Mouse (Mus musculus) urinary bladder, postnatal 4 days (tissue): Measurements from ENCODE around the gene Ccin.

Experiments used
- DNase-seq, 2 experiments: peaks; one replicate each; pipeline ENCODE4 v3.0.0; 2021 to 2022; ENCODE audit warnings: low spot score in 2 of 2

Gene Ccin

DNA sequence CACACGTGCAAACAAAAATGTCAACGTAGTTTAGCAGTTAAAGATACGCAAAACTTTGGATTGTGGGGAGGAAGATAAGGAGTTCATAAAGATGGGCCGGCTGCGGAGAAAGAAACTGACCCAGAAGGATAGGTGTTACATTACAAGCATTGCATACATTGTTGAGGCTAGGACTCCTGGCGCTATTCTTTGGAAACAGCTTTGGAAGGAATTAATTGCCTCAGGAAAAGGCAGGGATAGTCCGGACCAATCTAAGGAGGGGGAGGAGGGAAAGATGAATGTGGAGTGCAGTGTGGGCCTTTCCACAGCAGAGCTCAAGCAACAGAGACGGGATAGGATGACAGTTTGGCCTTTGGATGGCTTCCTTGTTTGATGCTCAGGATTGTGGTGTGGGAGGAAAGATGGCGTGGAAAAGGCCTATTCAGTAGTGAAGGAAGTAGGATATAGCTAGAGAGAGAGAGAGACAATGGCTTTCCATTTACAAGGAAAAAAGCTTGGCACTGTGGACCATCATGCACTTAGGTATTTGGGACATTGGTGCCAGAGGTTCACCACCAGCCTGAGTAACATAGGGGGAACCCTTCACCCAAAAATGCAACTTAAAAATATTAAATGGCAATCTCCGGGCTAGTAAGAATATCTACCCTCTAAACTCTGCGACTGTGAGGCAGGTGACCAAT, 30.2 kb downstream of the Ccin start:
- no peak for DNase-seq

DNA sequence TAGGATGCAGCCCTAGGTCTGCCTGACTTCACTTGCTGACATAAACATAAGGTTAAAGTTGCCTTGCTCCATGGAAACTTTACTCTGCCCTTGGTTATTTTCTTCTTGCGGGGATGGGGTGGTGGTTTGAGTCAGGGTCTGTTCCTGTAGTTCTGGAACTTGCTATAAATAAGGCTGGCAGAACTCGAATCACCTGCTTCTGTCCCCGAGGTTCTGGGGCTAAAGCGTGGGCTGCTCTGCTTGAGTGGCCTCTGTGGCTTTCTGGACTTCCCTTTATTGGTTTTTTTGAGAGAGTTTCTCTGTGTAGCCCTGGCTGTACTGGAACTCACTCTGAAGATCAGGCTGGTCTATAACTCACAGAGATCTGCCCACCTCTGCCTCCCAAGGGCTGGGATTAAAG, 32.8 kb downstream of the Ccin start:
- DNase-seq: no peak

DNA sequence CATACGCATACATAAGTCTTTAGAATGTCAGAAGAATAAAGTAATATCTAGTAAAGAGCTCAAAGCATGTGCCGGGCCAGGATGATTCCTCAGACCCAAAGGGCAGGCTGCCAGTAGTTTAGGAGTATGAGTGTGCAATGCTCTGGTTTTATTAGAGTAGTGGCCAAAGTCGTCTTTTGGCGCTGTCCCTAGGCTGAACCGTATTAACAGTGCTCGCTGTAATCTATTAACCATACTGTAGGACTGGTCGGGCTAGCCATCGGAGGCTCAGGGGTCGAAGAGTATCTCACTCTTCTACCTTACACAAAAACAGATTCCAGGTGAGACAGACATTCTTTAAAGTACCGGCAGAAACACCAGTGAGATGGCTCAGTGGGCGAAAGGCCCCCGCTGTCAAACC, 33.5 kb downstream of the Ccin start:
- no peak for DNase-seq

DNA sequence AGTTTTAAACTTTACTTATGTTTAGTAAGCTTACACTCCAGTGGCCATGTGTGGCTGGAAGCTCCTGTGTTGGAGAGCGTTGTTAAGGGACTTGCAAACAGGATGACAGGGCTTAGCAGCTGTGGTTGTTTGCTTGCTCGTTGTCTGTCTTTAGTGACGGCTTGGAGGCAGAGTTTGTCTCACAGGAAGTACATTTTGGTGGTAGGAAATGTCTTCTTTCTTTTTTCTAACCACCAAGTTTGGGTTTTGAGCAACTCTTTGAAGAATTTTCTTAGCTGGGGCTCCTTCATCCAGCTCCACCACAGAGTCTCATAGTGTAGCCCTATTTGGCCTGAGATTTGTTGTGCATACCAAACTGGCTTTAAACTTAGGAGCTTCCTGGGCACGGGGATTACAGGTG, 39.0 kb downstream of the Ccin start:
- DNase-seq: no peak

DNA sequence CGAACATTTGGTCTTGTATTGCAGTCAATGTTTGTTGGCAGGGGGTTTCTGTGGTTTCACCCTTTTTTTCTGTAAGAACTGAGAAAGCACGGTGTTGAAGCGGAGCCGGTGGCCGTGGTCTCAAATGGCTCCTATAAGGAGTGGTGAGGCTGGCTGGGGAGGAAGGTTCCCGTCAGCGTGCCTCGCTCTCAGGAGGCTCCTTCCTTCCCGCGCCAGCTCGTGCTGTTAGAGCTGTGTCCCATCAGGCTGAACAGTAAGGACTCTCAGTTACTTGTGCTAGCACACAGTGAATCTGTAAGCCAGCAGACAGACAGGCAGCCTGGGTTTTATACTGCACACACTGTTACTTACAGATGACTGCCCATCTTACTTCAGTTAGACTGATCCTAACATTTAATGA, 39.5 kb downstream of the Ccin start:
- DNase-seq: no peak

DNA sequence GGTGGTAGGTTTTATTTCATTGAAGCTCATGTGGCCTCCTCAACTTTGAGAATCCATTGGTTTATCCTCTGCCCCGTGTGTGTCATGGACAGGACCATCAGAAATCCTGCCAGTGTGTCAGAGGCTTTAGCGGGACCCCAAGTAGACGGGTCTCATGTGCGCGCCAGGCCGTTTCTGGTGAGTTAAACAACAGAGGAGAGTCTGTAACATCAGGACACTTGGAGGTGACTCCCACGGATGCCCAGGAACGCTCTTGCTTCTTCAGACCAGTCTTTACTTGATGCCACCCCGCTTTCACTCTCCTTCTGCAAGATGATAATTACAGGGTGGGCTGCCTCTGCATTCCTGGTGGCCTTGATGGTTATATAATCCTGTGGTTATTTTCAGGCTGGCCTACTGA, 40.4 kb downstream of the Ccin start:
- no peak for DNase-seq

DNA sequence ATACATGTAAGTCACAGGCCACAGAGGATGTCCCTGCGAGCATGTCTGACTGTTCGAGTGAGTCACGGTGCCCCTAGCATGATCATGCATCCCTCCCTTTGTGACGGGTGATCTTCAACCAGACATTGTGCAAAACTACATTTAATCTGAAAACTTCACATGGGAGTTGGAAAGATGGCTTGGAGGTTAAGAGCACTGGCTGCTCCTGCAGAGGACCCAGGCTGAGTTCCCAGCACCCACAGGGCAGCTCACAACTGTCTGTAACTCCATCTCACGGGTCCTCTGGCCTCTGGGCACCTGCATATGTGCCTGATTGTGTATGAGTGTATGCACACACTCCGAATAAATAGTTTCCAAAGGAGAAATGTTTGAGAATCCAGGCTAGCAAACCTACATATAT, 41.0 kb downstream of the Ccin start:
- no peak for DNase-seq

DNA sequence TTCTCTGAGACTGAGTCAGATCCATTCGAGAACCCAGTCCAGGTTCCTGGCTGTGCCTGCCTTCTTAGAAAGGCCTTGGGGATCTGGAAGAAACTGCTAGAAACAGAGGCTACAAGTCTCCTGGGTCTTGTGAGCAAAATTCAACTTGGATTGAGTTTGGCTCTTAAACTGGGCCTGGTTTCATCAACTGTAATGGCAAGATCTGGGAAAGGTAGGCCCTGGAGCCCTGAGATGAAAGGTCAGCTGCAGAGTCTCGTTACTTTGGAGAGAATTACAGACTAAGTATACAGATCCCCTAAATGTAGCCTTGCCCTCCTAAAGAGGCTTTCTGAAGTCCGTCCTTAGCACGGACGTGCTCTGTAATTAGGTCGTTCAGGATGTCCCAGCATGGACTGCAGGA, 42.3 kb downstream of the Ccin start:
- DNase-seq: no peak

DNA sequence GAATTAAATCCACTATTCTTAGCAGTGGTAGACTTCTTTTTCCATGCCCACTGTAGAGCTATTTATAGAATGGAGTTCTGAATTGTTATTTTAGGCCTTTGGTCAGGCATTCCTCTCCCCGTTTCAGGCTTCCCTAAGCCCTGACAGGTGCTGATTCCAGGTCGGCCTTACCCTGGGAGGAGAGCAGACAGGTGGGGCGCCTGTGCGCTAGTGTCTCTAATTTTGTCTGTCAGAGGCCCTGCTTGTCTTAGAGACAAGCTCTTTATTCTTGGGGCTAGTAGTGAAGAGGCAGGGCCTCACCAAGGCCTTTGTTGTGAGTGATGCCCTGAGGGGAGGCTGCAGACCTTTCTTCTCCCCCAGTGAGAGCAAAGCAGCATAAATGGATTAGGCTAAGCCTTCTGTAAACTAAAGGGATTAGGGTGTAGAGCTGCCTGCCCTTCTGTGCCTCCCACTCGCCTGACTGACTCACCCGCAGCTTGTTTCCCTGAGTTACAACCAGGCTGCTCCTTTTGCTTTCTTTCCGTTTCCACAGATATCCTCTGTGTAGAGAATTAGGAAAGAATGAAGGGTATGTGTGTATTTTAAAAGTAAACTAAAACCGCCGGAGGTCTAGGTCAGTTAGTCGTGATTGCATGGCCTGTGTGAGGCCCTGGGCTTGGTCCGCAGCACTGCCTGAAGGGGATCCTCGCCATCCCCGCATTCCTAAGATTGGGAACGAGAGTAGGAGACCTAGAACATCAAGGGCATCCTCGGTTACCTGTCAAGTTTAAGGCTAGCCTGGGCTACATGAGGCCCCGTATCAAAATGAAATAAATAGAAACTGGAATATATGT, 45.2 kb downstream of the Ccin start:
- DNase-seq: no peak

DNA sequence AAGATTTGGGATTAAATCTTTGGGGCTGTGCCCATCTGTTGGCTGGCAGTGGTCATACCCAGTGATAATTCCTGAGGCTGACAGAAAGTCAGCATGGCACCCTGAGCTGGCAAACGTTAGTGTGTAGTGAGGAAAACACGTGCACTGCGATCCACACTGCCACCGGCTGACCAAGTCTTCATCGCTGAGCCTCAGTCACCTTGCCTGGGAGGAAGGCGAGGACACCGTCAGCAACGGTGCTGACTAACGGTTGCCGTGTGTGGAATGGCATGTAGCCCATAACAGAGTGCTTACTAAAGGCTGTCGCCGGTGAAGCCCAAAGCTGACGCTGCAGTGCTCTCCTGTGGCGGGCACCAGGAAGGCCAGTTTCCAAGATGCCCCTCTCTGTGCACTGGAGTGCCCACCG, 46.4 kb downstream of the Ccin start:
- no peak for DNase-seq

DNA sequence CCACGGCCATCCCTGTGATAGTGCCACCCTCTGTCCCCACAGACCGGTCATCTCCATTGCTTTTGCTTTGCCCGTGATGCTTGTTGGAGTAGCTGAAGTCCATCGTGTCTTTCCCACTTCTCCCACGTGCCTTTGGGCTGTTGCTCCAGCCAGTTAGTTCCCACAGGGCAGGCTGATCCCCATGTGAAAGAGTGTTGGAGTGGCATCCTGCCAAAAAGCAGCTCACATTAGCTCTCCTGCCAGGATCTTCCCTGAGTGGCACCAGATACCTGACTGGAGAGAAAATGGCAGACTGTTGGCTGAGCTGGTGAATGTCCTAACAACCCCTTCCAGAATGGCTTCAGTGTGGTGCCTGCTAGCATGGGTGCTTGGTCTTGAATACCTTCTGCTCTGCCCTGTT, 48.2 kb downstream of the Ccin start:
- DNase-seq: no peak
